Mouse (Mus musculus) MEL (cell line): Measurements from ENCODE around the gene Wdr78.

Source experiments
- CHD1 ChIP-seq: IDR thresholded peaks from 2 replicates; pipeline ENCODE4 v1.6.1; 2012; ENCODE audit warnings: low read depth, mild to moderate bottlenecking, inconsistent platforms, low read length, improper control_type of control experiment
- CTCF ChIP-seq, 3 experiments: IDR thresholded peaks in 2 of 3; conservative IDR thresholded peaks in 1 of 3; 2 replicates each; pipeline ENCODE4 v1.5.1; 2011 to 2012; ENCODE audit warnings: low read length in 3 of 3, low read depth in 2 of 3, mild to moderate bottlenecking in 2 of 3, improper control_type of control experiment in 1 of 3, inconsistent platforms in 1 of 3, mixed read lengths in 1 of 3, moderate library complexity in 1 of 3; ENCODE audit not compliant: control insufficient read depth in 1 of 3, insufficient read depth in 1 of 3, poor library complexity in 1 of 3, severe bottlenecking in 1 of 3
- EP300 ChIP-seq, 2 experiments: IDR thresholded peaks; 2 replicates each; pipeline ENCODE4 v1.6.1; 2011; ENCODE audit warnings: improper control_type of control experiment in 2 of 2, low read length in 2 of 2, low read depth in 1 of 2, mild to moderate bottlenecking in 1 of 2
- GATA1 ChIP-seq: IDR thresholded peaks from 2 replicates; pipeline ENCODE4 v1.6.1; 2011; ENCODE audit warnings: low read depth, low read length, improper control_type of control experiment
- MAX ChIP-seq: IDR thresholded peaks from 2 replicates; pipeline ENCODE4 v1.6.1; 2011; ENCODE audit warnings: low read length, improper control_type of control experiment
- MYC ChIP-seq: IDR thresholded peaks from 2 replicates; pipeline ENCODE4 v1.6.1; 2011; ENCODE audit warnings: low read depth, mild to moderate bottlenecking, low read length, improper control_type of control experiment, moderate library complexity
- POLR2A ChIP-seq, 2 experiments: IDR thresholded peaks; 2 replicates each; pipeline ENCODE4 v1.6.1; 2011 to 2012; ENCODE audit warnings: low read length in 2 of 2, mild to moderate bottlenecking in 2 of 2, control low read depth in 1 of 2, improper control_type of control experiment in 1 of 2, low read depth in 1 of 2, moderate library complexity in 1 of 2; ENCODE audit not compliant: control insufficient read depth in 1 of 2, insufficient read depth in 1 of 2, poor library complexity in 1 of 2
- RAD21 ChIP-seq: IDR thresholded peaks from 2 replicates; pipeline ENCODE4 v1.6.1; 2011; ENCODE audit warnings: mild to moderate bottlenecking, low read depth, low read length, improper control_type of control experiment

DNA sequence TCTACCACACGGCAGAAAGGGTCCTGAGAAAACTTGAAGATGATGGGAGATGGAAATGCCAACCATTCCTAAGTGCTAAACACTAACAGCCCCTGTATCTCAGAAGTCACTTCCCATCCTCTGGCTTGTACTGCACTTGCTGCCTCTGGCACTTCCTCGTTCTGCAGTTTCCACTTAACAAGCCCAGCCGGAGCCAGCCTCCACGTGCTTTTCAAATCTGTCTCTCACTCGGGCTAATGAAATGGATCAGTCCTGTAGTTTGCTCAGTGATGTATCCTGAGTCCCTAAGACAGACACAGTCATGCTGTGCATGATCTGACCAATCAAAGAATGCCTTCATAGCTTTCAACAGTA lies 74.5 kb downstream of the Wdr78 start:
- no peak for TF ChIP-seq POLR2A (IDR thresholded peaks at IDR 0.05; ENCODE audit: control insufficient read depth in 1 of 2, insufficient read depth in 1 of 2, low read depth in 1 of 2, low read length in 2 of 2, poor library complexity in 1 of 2)
- TF ChIP-seq MYC: no peak
- no peak for TF ChIP-seq CHD1
- TF ChIP-seq CTCF (IDR thresholded peaks at IDR 0.05 in 2 of 3, conservative IDR thresholded peaks at IDR 0.05 in 1 of 3; ENCODE audit: control insufficient read depth in 1 of 3, insufficient read depth in 1 of 3, low read depth in 2 of 3, low read length in 3 of 3, poor library complexity in 1 of 3, severe bottlenecking in 1 of 3): no peak
- TF ChIP-seq GATA1: no peak
- TF ChIP-seq RAD21: no peak
- no peak for TF ChIP-seq MAX
- TF ChIP-seq EP300 (IDR thresholded peaks at IDR 0.05; ENCODE audit: low read depth in 1 of 2, low read length in 2 of 2): no peak
